Mouse (Mus musculus) limb, embryonic 13.5 days (tissue): ENCODE results near the gene Gm7861. TPM values are rescaled to one million over a fixed set of nuclear protein-coding genes. Genes with fewer than 3 reads are reported as not detected.
"Not testable (repeated sequence)": the region's sequence is repeated elsewhere in the genome, so short reads cannot be mapped to it uniquely, and the experiment has no call there.

Experiments
- ATAC-seq: fragments of 200-750 bp; cut with Nextera tagmentation; 2 replicates; pipeline ENCODE4 v1.8.0; 2017; ENCODE audit warnings: low read depth, moderate number of reproducible peaks, moderate TSS enrichment; ENCODE audit not compliant: low FRiP score
- H3K27ac ChIP-seq: fragments of 300-500 bp; sonication (generic); 2 replicates; pipeline ENCODE4 v1.5.1; 2015; ENCODE audit warnings: inconsistent platforms, mild to moderate bottlenecking, moderate library complexity
- H3K27me3 ChIP-seq: fragments of 300-500 bp; sonication (generic); 2 replicates; pipeline ENCODE4 v1.6.1; 2015; ENCODE audit warnings: mild to moderate bottlenecking, inconsistent platforms
- H3K36me3 ChIP-seq: fragments of 300-500 bp; sonication (generic); 2 replicates; pipeline ENCODE4 v1.6.1; 2015; ENCODE audit warnings: inconsistent platforms, mild to moderate bottlenecking, moderate library complexity
- H3K4me1 ChIP-seq: fragments of 300-500 bp; sonication (generic); 2 replicates; pipeline ENCODE4 v1.6.1; 2015; ENCODE audit warnings: inconsistent platforms
- H3K4me2 ChIP-seq: fragments of 300-500 bp; sonication (generic); replicated peaks from 2 replicates; pipeline ENCODE4 v1.6.1; 2015; ENCODE audit warnings: inconsistent platforms, mild to moderate bottlenecking, moderate library complexity
- H3K4me3 ChIP-seq: fragments of 300-500 bp; sonication (generic); 2 replicates; pipeline ENCODE4 v1.5.1; 2015; ENCODE audit warnings: moderate library complexity, mild to moderate bottlenecking, inconsistent platforms
- H3K9ac ChIP-seq: fragments of 300-500 bp; sonication (generic); 2 replicates; pipeline ENCODE4 v1.6.1; 2015; ENCODE audit warnings: mild to moderate bottlenecking, inconsistent platforms
- H3K9me3 ChIP-seq: fragments of 300-500 bp; sonication (generic); 2 replicates; pipeline ENCODE4 v1.6.1; 2016; ENCODE audit warnings: inconsistent platforms
- WGBS: fragments of 180-500 bp; shearing (Covaris S2); methylation state at CpG from one replicate; pipeline ENCODE4 v1.1.7; 2015; 5-methylcytosine and 5-hydroxymethylcytosine counted together
- polyA plus RNA-seq: library from polyadenylated mRNA; unstranded; fragments of >200 nt; fragmentation: Nextera tagmentation; extraction: Ambion mirVana; gene quantifications from 2 replicates; pipeline ENCODE4 v1.2.1, GENCODE M21; 2015

Gene Gm7861
- not detected in 2 replicates for polyA plus RNA-seq

- H3K4me1 ChIP-seq, H3K9ac ChIP-seq, H3K4me3 ChIP-seq, H3K27me3 ChIP-seq, H3K9me3 ChIP-seq, H3K27ac ChIP-seq, H3K4me2 ChIP-seq, H3K36me3 ChIP-seq, ATAC-seq: not testable (repeated sequence)
- no CpG with 5 or more reads among the region's 1 CpGs for WGBS
Measured at GRCm38 (mm10) chr8:21594408-21594807, at the start of gene Gm7861. Gm7861 (minus strand) TSS chr8:21594508.

GRCm38 (mm10) chr8:21617883-21618282, 23.6 kb upstream of the Gm7861 start, which contains the start of gene Defa26:
Defa26 (plus strand) TSS chr8:21618183.
- not testable (repeated sequence) for H3K36me3 ChIP-seq, H3K27me3 ChIP-seq, H3K27ac ChIP-seq, H3K9ac ChIP-seq, H3K4me2 ChIP-seq, H3K9me3 ChIP-seq, H3K4me1 ChIP-seq, ATAC-seq, H3K4me3 ChIP-seq
- WGBS = 100% methylated on average over 1 of the region's 1 CpGs

- H3K36me3 ChIP-seq, H3K4me2 ChIP-seq, H3K27me3 ChIP-seq, H3K9ac ChIP-seq, H3K4me3 ChIP-seq, ATAC-seq, H3K4me1 ChIP-seq, H3K9me3 ChIP-seq, H3K27ac ChIP-seq: not testable (repeated sequence)
- no CpG with 5 or more reads among the region's 1 CpGs for WGBS
Measured at GRCm38 (mm10) chr8:21582706-21583105, 11.6 kb downstream of the Gm7861 start, which contains the start of gene Defa28. Defa28 (plus strand) TSS chr8:21583006.

- not testable (repeated sequence) for H3K27me3 ChIP-seq, H3K9ac ChIP-seq, H3K9me3 ChIP-seq, H3K4me1 ChIP-seq, ATAC-seq, H3K4me3 ChIP-seq, H3K4me2 ChIP-seq, H3K36me3 ChIP-seq, H3K27ac ChIP-seq
- WGBS = no CpG with 5 or more reads among the region's 1 CpGs
Measured at GRCm38 (mm10) chr8:21565086-21565485, 29.2 kb downstream of the Gm7861 start, which contains the start of gene Defa37. Defa37 (plus strand) TSS chr8:21565386.

Other genes with a start within 250 kb of the Gm7861 start
- not detected in 2 replicates for gene Defa2, start 216.0 kb downstream of the Gm7861 start, polyA plus RNA-seq
- gene Defa33, start 202.7 kb downstream of the Gm7861 start, polyA plus RNA-seq = not detected in 2 replicates
- not detected in 2 replicates for gene Defa36, start 167.1 kb downstream of the Gm7861 start, polyA plus RNA-seq
- gene Gm7849, start 137.9 kb downstream of the Gm7861 start, polyA plus RNA-seq = not detected in 2 replicates
- gene Defa20, start 85.2 kb downstream of the Gm7861 start, polyA plus RNA-seq = not detected in 2 replicates
- not detected in 2 replicates for gene Defa32, start 65.5 kb downstream of the Gm7861 start, polyA plus RNA-seq
- gene Defa37, start 29.1 kb downstream of the Gm7861 start, polyA plus RNA-seq = not detected in 2 replicates
- gene Defa28, start 11.5 kb downstream of the Gm7861 start, polyA plus RNA-seq = not detected in 2 replicates
- gene Defa26, start 23.7 kb upstream of the Gm7861 start, polyA plus RNA-seq = not detected in 2 replicates
- gene Defa17, start 61.3 kb upstream of the Gm7861 start, polyA plus RNA-seq = not detected in 2 replicates
- not detected in 2 replicates for gene Defa34, start 71.3 kb upstream of the Gm7861 start, polyA plus RNA-seq
- not detected in 2 replicates for gene AY761184, start 109.1 kb upstream of the Gm7861 start, polyA plus RNA-seq
- not detected in 2 replicates for gene Defa24, start 140.0 kb upstream of the Gm7861 start, polyA plus RNA-seq
- not detected in 2 replicates for gene Defb50, start 229.0 kb upstream of the Gm7861 start, polyA plus RNA-seq
- 1.3 TPM in 1 of 2 replicates, not detected in the other for gene Defb2, start 245.4 kb upstream of the Gm7861 start, polyA plus RNA-seq